Comparison of ENCODE assay signal across 29 mouse cellular contexts in genomic region chr8:11092348-11092747, GRCm38 (mm10).
A peak's percentile ranks its signal among the peaks of the same experiment; 100 is the strongest.
DNase-seq lines count a peak whose midpoint lies in the region; ATAC-seq lines count a peak whose summit lies in the region.
"Had no signal": no experiment of that assay in that cellular context is flagged by ENCODE, and none has a peak within 500 bp of the region (broad histone marks: within the 10 kb centered on the region; RNA-seq: fewer than 3 reads in every experiment).

No protein-coding gene starts in this region.

- H3K27ac ChIP-seq in heart, embryonic 10.5 days: peak overlapping the region; percentile 59; the same call in 1 of the 2 replicates
- H3K27ac ChIP-seq in liver, embryonic 11.5 days (ENCODE audit: low read depth, low read length): no peak overlapping the region
- H3K27ac ChIP-seq in liver, embryonic 15.5 days (replicated peaks): no peak overlapping the region
- no peak overlapping the region for H3K27ac ChIP-seq in midbrain, embryonic 16.5 days (ENCODE audit: low read length)
- H3K27ac ChIP-seq: hindbrain, embryonic 15.5 days; limb, embryonic 10.5 days; limb, embryonic 15.5 days; lung, embryonic 15.5 days; midbrain, embryonic 13.5 days; neural tube, embryonic 15.5 days; stomach, embryonic 15.5 days had no signal

- 0 out of 2 replicates have a peak, but pooled peaks cover 7% of the 10 kb centered on the region for H3K4me1 ChIP-seq in heart, embryonic 10.5 days
- peaks cover 23% of the 10 kb centered on the region for H3K4me1 ChIP-seq in liver, embryonic 11.5 days (replicated peaks; ENCODE audit: control insufficient read depth, insufficient read depth, low read length)
- H3K4me1 ChIP-seq in liver, embryonic 15.5 days (replicated peaks): peaks cover 20% of the 10 kb centered on the region
- H3K4me1 ChIP-seq in midbrain, embryonic 16.5 days (ENCODE audit: control insufficient read depth, insufficient read depth, low read length): no peaks in the 10 kb centered on the region
- H3K4me1 ChIP-seq: hindbrain, embryonic 15.5 days; lung, embryonic 15.5 days; neural tube, embryonic 15.5 days; stomach, embryonic 15.5 days had no signal

- H3K4me2 ChIP-seq in liver, embryonic 11.5 days: peak overlapping the region; percentile 26; the same call in 1 of the 2 replicates
- H3K4me2 ChIP-seq in liver, embryonic 15.5 days: no peak overlapping the region
- H3K4me2 ChIP-seq in midbrain, embryonic 16.5 days (ENCODE audit: low read length): no peak overlapping the region
- H3K4me2 ChIP-seq: hindbrain, embryonic 15.5 days; limb, embryonic 15.5 days; lung, embryonic 15.5 days; midbrain, embryonic 13.5 days; neural tube, embryonic 15.5 days; stomach, embryonic 15.5 days had no signal

- H3K4me3 ChIP-seq in heart, embryonic 10.5 days: no peak overlapping the region
- no peak overlapping the region for H3K4me3 ChIP-seq in liver, embryonic 11.5 days (ENCODE audit: low read depth, low read length)
- no peak overlapping the region for H3K4me3 ChIP-seq in liver, embryonic 15.5 days (replicated peaks)
- H3K4me3 ChIP-seq in midbrain, embryonic 16.5 days (ENCODE audit: low read depth, low read length): no peak overlapping the region
- H3K4me3 ChIP-seq: erythroblast, embryonic 14.5 days; hindbrain, embryonic 15.5 days; limb, embryonic 10.5 days; limb, embryonic 15.5 days; lung, embryonic 15.5 days; megakaryocyte, embryonic 14.5 days; midbrain, embryonic 13.5 days; neural tube, embryonic 15.5 days; stomach, embryonic 15.5 days had no signal

- intact Hi-C loops in heart, postnatal 10 days (cut with DNase I): no loop called here

- peaks cover 16% of the 10 kb centered on the region for H3K27me3 ChIP-seq in heart, embryonic 10.5 days (ENCODE audit: insufficient read depth, poor library complexity, severe bottlenecking)
- peaks cover 3% of the 10 kb centered on the region for H3K27me3 ChIP-seq in liver, embryonic 11.5 days (replicated peaks; ENCODE audit: control insufficient read depth, insufficient read depth, low read length)
- peaks cover 21% of the 10 kb centered on the region for H3K27me3 ChIP-seq in liver, embryonic 15.5 days
- no peaks in the 10 kb centered on the region for H3K27me3 ChIP-seq in midbrain, embryonic 16.5 days (ENCODE audit: control insufficient read depth, insufficient read depth, low read depth, low read length)
- H3K27me3 ChIP-seq: hindbrain, embryonic 15.5 days; limb, embryonic 15.5 days; lung, embryonic 15.5 days; midbrain, embryonic 13.5 days; neural tube, embryonic 15.5 days; stomach, embryonic 15.5 days had no signal

- peak; percentile 73 for ATAC-seq in liver, embryonic 11.5 days (replicated peaks; ENCODE audit: low FRiP score)
- ATAC-seq in liver, embryonic 15.5 days (ENCODE audit: insufficient read depth): peak; percentile 45; the same call in 1 of the 2 replicates
- ATAC-seq in midbrain, embryonic 16.5 days: no peak
- ATAC-seq: activated CD4-positive, CD25-positive, alpha-beta regulatory T cell, adult 4 months; forebrain, postnatal 0 days; inflammation-experienced regulatory T-cells, adult 6 months had no signal

- H3K36me3 ChIP-seq in heart, embryonic 10.5 days: no peaks in the 10 kb centered on the region
- no peaks in the 10 kb centered on the region for H3K36me3 ChIP-seq in liver, embryonic 11.5 days (ENCODE audit: control insufficient read depth, insufficient read depth, low read length)
- no peaks in the 10 kb centered on the region for H3K36me3 ChIP-seq in liver, embryonic 15.5 days (replicated peaks)
- no peaks in the 10 kb centered on the region for H3K36me3 ChIP-seq in midbrain, embryonic 16.5 days (ENCODE audit: control insufficient read depth, insufficient read depth, low read length)
- H3K36me3 ChIP-seq: hindbrain, embryonic 15.5 days; limb, embryonic 10.5 days; limb, embryonic 15.5 days; lung, embryonic 15.5 days; midbrain, embryonic 13.5 days; neural tube, embryonic 15.5 days; stomach, embryonic 15.5 days had no signal

- peak; percentile 83 for DNase-seq in heart, embryonic 10.5 days (ENCODE audit: low spot score)
- no peak for DNase-seq in heart, postnatal 10 days
- DNase-seq in liver, embryonic 11.5 days (ENCODE audit: low spot score): no peak
- DNase-seq in liver: no peak
- no peak for DNase-seq in neural tube, embryonic 10.5 days (ENCODE audit: extremely low spot score, low spot score)
- DNase-seq: adrenal gland, adult 2 months; adrenal gland, postnatal 36 days; cerebellum, adult 18-20 months; cerebellum, postnatal 10 days; forebrain, postnatal 0 days; kidney, adult 11 months; kidney, postnatal 14 days; layer of hippocampus, adult 9-11 months; lung, postnatal 36 days; retina, postnatal 1 day; right cerebral cortex, postnatal 14 days had no signal

- WGBS in heart, embryonic 10.5 days: 32% methylated on average over 4 of the region's 4 CpGs
- 16% methylated on average over 4 of the region's 4 CpGs for WGBS in liver, embryonic 11.5 days
- WGBS in liver, embryonic 15.5 days (ENCODE audit: insufficient replicate concordance): 11% methylated on average over 4 of the region's 4 CpGs
- WGBS in midbrain, embryonic 16.5 days: 80% methylated on average over 4 of the region's 4 CpGs

- H3K9ac ChIP-seq in liver, embryonic 11.5 days (ENCODE audit: low read depth, low read length): no peak overlapping the region
- no peak overlapping the region for H3K9ac ChIP-seq in liver, embryonic 15.5 days
- H3K9ac ChIP-seq in midbrain, embryonic 16.5 days (ENCODE audit: low read depth, low read length): no peak overlapping the region
- H3K9ac ChIP-seq: forebrain, postnatal 0 days; hindbrain, embryonic 15.5 days; limb, embryonic 15.5 days; lung, embryonic 15.5 days; midbrain, embryonic 13.5 days; neural tube, embryonic 15.5 days; stomach, embryonic 15.5 days had no signal

- H3K9me3 ChIP-seq in heart, embryonic 10.5 days: no peaks in the 10 kb centered on the region
- no peaks in the 10 kb centered on the region for H3K9me3 ChIP-seq in liver, embryonic 11.5 days (ENCODE audit: control insufficient read depth, low read length)
- H3K9me3 ChIP-seq in liver, embryonic 15.5 days (replicated peaks): no peaks in the 10 kb centered on the region
- no peaks in the 10 kb centered on the region for H3K9me3 ChIP-seq in midbrain, embryonic 16.5 days (replicated peaks; ENCODE audit: control insufficient read depth, low read length, poor library complexity, severe bottlenecking)
- H3K9me3 ChIP-seq: hindbrain, embryonic 15.5 days; limb, embryonic 10.5 days; limb, embryonic 15.5 days; lung, embryonic 15.5 days; megakaryocyte, embryonic 14.5 days; midbrain, embryonic 13.5 days; neural tube, embryonic 15.5 days; stomach, embryonic 15.5 days had no signal
